Mouse (Mus musculus): Measurements from ENCODE around the gene Fkbpl. TPM values are rescaled to one million over a fixed set of nuclear protein-coding genes. Genes with fewer than 3 reads are reported as not detected.

Fkbpl gene
- polyA plus RNA-seq, 1 experiment, result 9.9 TPM

DNA sequence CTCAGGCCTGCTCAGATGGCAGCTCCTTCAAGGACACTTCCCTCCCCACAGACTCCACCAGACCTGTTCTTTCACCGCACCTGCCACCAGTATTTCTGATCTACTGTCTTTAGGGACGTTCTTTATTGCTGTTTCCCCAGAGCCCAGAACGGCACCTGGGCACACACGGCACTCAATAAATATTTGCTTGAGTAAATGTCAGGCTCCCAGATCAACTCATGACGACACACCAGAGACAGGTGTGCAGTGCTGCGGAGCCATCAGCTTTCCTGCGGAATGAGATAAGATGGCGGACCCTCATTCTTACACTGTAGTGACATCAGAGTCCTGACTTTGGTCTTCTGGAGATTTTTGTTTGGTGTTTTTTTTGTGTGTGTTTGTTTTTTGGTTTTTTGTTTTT is 23.6 kb upstream of the Fkbpl start:
- no peak overlapping the region for H3ac ChIP-seq (ENCODE audit: control insufficient read depth, insufficient read length, low read depth)
- no peaks in the 10 kb centered on the region for H3K79me3 ChIP-seq (ENCODE audit: low read depth)
- H3K27me3 ChIP-seq (ENCODE audit: control insufficient read depth, insufficient read depth, insufficient read length), result no peaks in the 10 kb centered on the region
- H3K4me3 ChIP-seq (ENCODE audit: insufficient read depth, poor library complexity, severe bottlenecking), result no peak overlapping the region
- no peaks in the 10 kb centered on the region for H3K79me2 ChIP-seq (ENCODE audit: control insufficient read depth, insufficient read depth)
- TF ChIP-seq FOSL1 (IDR thresholded peaks at IDR 0.05; ENCODE audit: insufficient read depth, low read length, poor library complexity, severe bottlenecking) (no peak), MAX (IDR thresholded peaks at IDR 0.05) (no peak), MYOG (IDR thresholded peaks at IDR 0.05; ENCODE audit: control insufficient read depth, extremely low read depth, insufficient read length) (no peak), MYOD1 (IDR thresholded peaks at IDR 0.05; ENCODE audit: control insufficient read depth, insufficient read length, low read depth) (no peak), CTCF (IDR thresholded peaks at IDR 0.05; ENCODE audit: control insufficient read depth, insufficient read depth, insufficient read length) (no peak), USF1 (IDR thresholded peaks at IDR 0.05; ENCODE audit: low read depth) (no peak)
- no peaks in the 10 kb centered on the region for H3K36me3 ChIP-seq (ENCODE audit: control insufficient read depth, insufficient read depth)

DNA sequence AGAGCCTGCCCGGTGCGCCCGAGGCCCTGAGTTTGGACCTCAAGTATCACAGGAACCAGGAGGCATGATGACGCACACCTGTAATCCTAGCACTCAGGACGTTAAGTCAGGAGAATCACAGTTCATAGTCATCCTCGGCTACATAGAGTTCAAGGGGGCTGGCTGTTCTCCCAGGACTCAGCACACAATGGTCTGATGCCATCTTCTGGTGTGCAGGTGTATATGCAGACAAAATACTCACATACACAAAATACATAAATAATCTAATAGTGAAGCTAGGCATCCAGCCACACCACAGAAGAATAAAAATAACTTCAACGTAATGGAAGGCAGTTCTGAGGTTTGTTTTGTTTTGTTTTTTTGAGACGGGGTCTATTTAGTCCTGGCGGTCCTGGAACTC is 21.4 kb upstream of the Fkbpl start:
- Histone ChIP-seq H3K36me3 (ENCODE audit: control insufficient read depth, insufficient read depth) (no peaks in the 10 kb centered on the region), H3K4me3 (ENCODE audit: insufficient read depth, poor library complexity, severe bottlenecking) (no peak overlapping the region), H3K27me3 (ENCODE audit: control insufficient read depth, insufficient read depth, insufficient read length) (no peaks in the 10 kb centered on the region), H3ac (ENCODE audit: control insufficient read depth, insufficient read length, low read depth) (no peak overlapping the region), H3K79me3 (ENCODE audit: low read depth) (no peaks in the 10 kb centered on the region), H3K79me2 (ENCODE audit: control insufficient read depth, insufficient read depth) (no peaks in the 10 kb centered on the region)
- TF ChIP-seq USF1 (IDR thresholded peaks at IDR 0.05; ENCODE audit: low read depth) (no peak), FOSL1 (IDR thresholded peaks at IDR 0.05; ENCODE audit: insufficient read depth, low read length, poor library complexity, severe bottlenecking) (no peak), CEBPB (IDR thresholded peaks at IDR 0.05; ENCODE audit: low read depth) (no peak), MYOD1 (IDR thresholded peaks at IDR 0.05; ENCODE audit: control insufficient read depth, insufficient read length, low read depth) (no peak), MYOG (IDR thresholded peaks at IDR 0.05; ENCODE audit: control insufficient read depth, extremely low read depth, insufficient read length) (no peak), MAX (IDR thresholded peaks at IDR 0.05) (no peak), CTCF (IDR thresholded peaks at IDR 0.05; ENCODE audit: control insufficient read depth, insufficient read depth, insufficient read length) (no peak)

DNA sequence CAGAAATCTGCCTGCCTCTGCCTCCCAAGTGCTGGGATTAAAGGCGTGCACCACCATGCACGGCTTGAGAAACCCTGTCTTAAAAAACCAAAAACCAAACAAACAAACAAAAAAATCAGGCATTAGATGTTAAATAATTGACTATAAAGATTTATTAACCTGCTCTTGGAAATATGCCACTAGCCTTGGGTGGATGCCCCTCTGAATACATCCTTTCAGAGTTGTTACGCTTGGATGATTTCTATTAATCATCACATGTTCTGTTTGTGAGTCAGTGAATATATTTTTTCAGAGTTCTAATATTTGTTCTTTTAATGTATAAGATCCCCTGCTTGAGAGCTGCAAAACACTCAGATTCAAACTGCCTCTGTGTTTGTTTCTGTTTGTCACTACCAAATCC is 19.6 kb upstream of the Fkbpl start:
- Histone ChIP-seq H3K79me2 (ENCODE audit: control insufficient read depth, insufficient read depth) (no peaks in the 10 kb centered on the region), H3K4me3 (ENCODE audit: insufficient read depth, poor library complexity, severe bottlenecking) (no peak overlapping the region), H3K79me3 (ENCODE audit: low read depth) (no peaks in the 10 kb centered on the region), H3ac (ENCODE audit: control insufficient read depth, insufficient read length, low read depth) (no peak overlapping the region), H3K27me3 (ENCODE audit: control insufficient read depth, insufficient read depth, insufficient read length) (no peaks in the 10 kb centered on the region), H3K36me3 (ENCODE audit: control insufficient read depth, insufficient read depth) (no peaks in the 10 kb centered on the region)
- no peak for TF ChIP-seq CEBPB (IDR thresholded peaks at IDR 0.05; ENCODE audit: low read depth)
- no peak for TF ChIP-seq MYOD1 (IDR thresholded peaks at IDR 0.05; ENCODE audit: control insufficient read depth, insufficient read length, low read depth)
- no peak for TF ChIP-seq FOSL1 (IDR thresholded peaks at IDR 0.05; ENCODE audit: insufficient read depth, low read length, poor library complexity, severe bottlenecking)
- no peak for TF ChIP-seq USF1 (IDR thresholded peaks at IDR 0.05; ENCODE audit: low read depth)
- TF ChIP-seq MAX (IDR thresholded peaks at IDR 0.05), result no peak

DNA sequence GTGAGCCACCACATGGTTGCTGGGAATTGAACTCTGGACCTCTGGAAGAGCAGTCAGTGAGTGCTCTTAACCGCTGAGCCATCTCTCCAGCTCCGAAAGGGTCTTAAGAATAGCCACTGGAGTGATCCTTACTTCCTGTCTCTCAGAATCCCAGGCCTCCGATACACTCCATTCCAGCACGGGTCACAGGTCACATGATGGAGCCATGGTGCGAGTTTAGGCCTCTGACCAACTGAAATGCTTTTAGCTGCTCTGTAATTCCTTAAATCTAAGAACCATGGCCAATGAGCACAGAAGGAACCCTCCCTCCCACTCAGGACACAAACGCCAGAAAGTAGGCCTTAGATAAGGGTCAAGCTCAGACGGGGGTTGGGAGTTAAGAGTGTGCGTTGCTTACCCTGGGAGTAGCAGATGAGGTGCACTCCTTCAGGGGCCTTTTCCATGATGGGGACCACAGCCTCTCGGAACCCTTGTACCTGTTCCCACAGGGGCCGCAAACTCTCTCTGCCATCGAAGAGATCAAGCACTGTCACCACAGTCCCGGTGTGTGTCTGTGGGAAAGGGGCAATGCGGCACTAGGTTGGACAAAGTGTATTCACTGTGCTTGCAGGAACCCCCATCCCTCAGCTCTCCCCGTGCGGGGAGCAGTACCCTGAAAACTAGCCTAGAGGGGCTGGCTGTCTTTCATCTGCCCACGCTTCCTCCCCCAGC is 18.3 kb upstream of the Fkbpl start:
- Histone ChIP-seq H3K79me3 (ENCODE audit: low read depth) (no peaks in the 10 kb centered on the region), H3K4me3 (ENCODE audit: insufficient read depth, poor library complexity, severe bottlenecking) (no peak overlapping the region), H3ac (ENCODE audit: control insufficient read depth, insufficient read length, low read depth) (no peak overlapping the region), H3K27me3 (ENCODE audit: control insufficient read depth, insufficient read depth, insufficient read length) (peaks cover 12% of the 10 kb centered on the region), H3K36me3 (ENCODE audit: control insufficient read depth, insufficient read depth) (no peaks in the 10 kb centered on the region), H3K79me2 (ENCODE audit: control insufficient read depth, insufficient read depth) (no peaks in the 10 kb centered on the region)
- no peak for TF ChIP-seq MYOD1 (IDR thresholded peaks at IDR 0.05; ENCODE audit: control insufficient read depth, insufficient read length, low read depth)
- no peak for TF ChIP-seq CTCF (IDR thresholded peaks at IDR 0.05; ENCODE audit: control insufficient read depth, insufficient read depth, insufficient read length)
- TF ChIP-seq FOSL1 (IDR thresholded peaks at IDR 0.05; ENCODE audit: insufficient read depth, low read length, poor library complexity, severe bottlenecking), result no peak
- no peak for TF ChIP-seq USF1 (IDR thresholded peaks at IDR 0.05; ENCODE audit: low read depth)
- TF ChIP-seq CEBPB (IDR thresholded peaks at IDR 0.05; ENCODE audit: low read depth), result no peak
- TF ChIP-seq MYOG (IDR thresholded peaks at IDR 0.05; ENCODE audit: control insufficient read depth, extremely low read depth, insufficient read length), result no peak

DNA sequence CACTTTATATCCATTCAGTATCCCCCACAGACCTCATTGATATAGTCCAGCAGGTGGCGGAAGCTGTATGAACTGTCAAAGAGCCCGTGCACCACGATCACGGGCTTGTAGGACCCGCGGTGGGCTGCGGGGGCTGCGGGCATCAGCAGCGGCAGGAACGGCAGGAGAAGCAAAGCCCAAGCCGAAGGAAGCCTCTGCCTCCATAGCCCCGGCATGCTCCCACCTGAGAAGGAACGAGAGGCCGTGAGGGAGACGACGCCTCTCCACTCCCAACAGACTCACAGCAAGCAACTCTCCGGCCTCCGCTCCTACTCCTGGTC is 17.8 kb upstream of the Fkbpl start:
- no peaks in the 10 kb centered on the region for H3K36me3 ChIP-seq (ENCODE audit: control insufficient read depth, insufficient read depth)
- no peak for TF ChIP-seq FOSL1 (IDR thresholded peaks at IDR 0.05; ENCODE audit: insufficient read depth, low read length, poor library complexity, severe bottlenecking)
- no peak for TF ChIP-seq USF1 (IDR thresholded peaks at IDR 0.05; ENCODE audit: low read depth)
- no peak for TF ChIP-seq CEBPB (IDR thresholded peaks at IDR 0.05; ENCODE audit: low read depth)
- TF ChIP-seq MAX (IDR thresholded peaks at IDR 0.05), result no peak
- TF ChIP-seq CTCF (IDR thresholded peaks at IDR 0.05; ENCODE audit: control insufficient read depth, insufficient read depth, insufficient read length), result no peak
- no peak for TF ChIP-seq MYOG (IDR thresholded peaks at IDR 0.05; ENCODE audit: control insufficient read depth, extremely low read depth, insufficient read length)
- TF ChIP-seq MYOD1 (IDR thresholded peaks at IDR 0.05; ENCODE audit: control insufficient read depth, insufficient read length, low read depth), result no peak
- no peaks in the 10 kb centered on the region for H3K79me2 ChIP-seq (ENCODE audit: control insufficient read depth, insufficient read depth)
- no peaks in the 10 kb centered on the region for H3K79me3 ChIP-seq (ENCODE audit: low read depth)
- H3ac ChIP-seq (ENCODE audit: control insufficient read depth, insufficient read length, low read depth), result peak overlapping the region; percentile 1
- H3K27me3 ChIP-seq (ENCODE audit: control insufficient read depth, insufficient read depth, insufficient read length), result peaks cover 17% of the 10 kb centered on the region
- H3K4me3 ChIP-seq (ENCODE audit: insufficient read depth, poor library complexity, severe bottlenecking), result peak overlapping the region; percentile 32

Data from C2C12 (cell line).